Mouse (Mus musculus): Measurements from ENCODE around the gene Ercc6.

DNA sequence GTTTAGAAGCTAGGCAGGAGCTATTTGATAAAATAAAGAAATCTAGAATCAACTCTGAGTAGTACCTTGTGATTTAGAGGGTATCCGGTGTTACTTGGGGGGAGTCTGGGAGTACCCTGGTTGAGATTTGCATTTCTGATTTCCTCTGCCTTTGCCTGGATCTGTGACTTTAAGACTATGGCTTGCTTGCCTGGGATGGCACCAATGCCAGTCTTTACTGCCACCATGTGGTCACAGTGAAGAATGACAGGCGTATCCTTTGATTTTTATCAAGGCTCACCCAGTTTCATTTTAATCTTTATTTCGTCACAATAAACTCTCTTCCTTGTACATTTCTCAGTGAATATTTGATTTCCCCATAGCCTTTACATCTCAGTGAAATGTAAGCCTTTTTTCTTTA, 31.3 kb upstream of the Ercc6 start:
- TF ChIP-seq CTCF (conservative IDR thresholded peaks at IDR 0.05; ENCODE audit: low read length) = peak; percentile 97
- no peak for TF ChIP-seq POU5F1 (IDR thresholded peaks at IDR 0.05; ENCODE audit: borderline replicate concordance, low read length)
- TF ChIP-seq NANOG (IDR thresholded peaks at IDR 0.05; ENCODE audit: borderline replicate concordance, low read length) = no peak

Data from E14TG2a.4 (cell line).